26 mouse cellular contexts compared by ENCODE assay signal in genomic region chr17:15998771-15999170, GRCm38 (mm10).
DNase-seq lines count a peak whose midpoint lies in the region; ATAC-seq and TF ChIP-seq lines count a peak whose summit lies in the region.
"Had no signal": no experiment of that assay in that cellular context is flagged by ENCODE, and none has a peak within 500 bp of the region (broad histone marks: within the 10 kb centered on the region; RNA-seq: fewer than 3 reads in every experiment).

No protein-coding gene starts in this region.

- 92% methylated on average over 4 of the region's 4 CpGs for WGBS in lung, embryonic 14.5 days
- WGBS in lung, postnatal 0 days, result 85% methylated on average over 4 of the region's 4 CpGs

- H3K27ac ChIP-seq in lung, embryonic 14.5 days (ENCODE audit: low read depth), result no peak overlapping the region
- H3K27ac ChIP-seq in lung, postnatal 0 days (ENCODE audit: low read length), result no peak overlapping the region
- H3K27ac ChIP-seq: forebrain, embryonic 12.5 days; heart, embryonic 15.5 days; hindbrain, embryonic 15.5 days; limb, embryonic 10.5 days; macrophage; midbrain, embryonic 15.5 days; neural tube, embryonic 13.5 days had no signal

- ATAC-seq in lung, embryonic 14.5 days (ENCODE audit: insufficient read depth), result no peak
- no peak for ATAC-seq in lung, postnatal 0 days
- ATAC-seq: liver, postnatal 0 days; midbrain, embryonic 15.5 days had no signal

- H3K27me3 ChIP-seq in lung, embryonic 14.5 days (ENCODE audit: insufficient read depth, low read length), result no peaks in the 10 kb centered on the region
- H3K27me3 ChIP-seq in lung, postnatal 0 days (replicated peaks; ENCODE audit: insufficient read depth, low read length), result no peaks in the 10 kb centered on the region
- H3K27me3 ChIP-seq: CH12.LX; forebrain, embryonic 12.5 days; heart, embryonic 15.5 days; hindbrain, embryonic 15.5 days; midbrain, embryonic 15.5 days; neural tube, embryonic 13.5 days had no signal

- no peak overlapping the region for H3K9ac ChIP-seq in lung, embryonic 14.5 days
- no peak overlapping the region for H3K9ac ChIP-seq in lung, postnatal 0 days (replicated peaks; ENCODE audit: low read depth)
- H3K9ac ChIP-seq: forebrain, embryonic 12.5 days; heart, embryonic 15.5 days; hindbrain, embryonic 15.5 days; liver, postnatal 0 days; midbrain, embryonic 15.5 days; neural tube, embryonic 13.5 days had no signal

- peak; percentile 21 to 22 for DNase-seq in cerebellum, postnatal 10 days
- DNase-seq in cerebellum, adult 8-10 months, result no peak
- peak; percentile 17 for DNase-seq in lung, embryonic 14.5 days
- no peak for DNase-seq in lung, postnatal 0 days (ENCODE audit: low spot score)
- peak; percentile 15 for DNase-seq in adrenal gland, postnatal 10 days
- peak; percentile 51 for DNase-seq in gonadal fat pad, adult 2 months (ENCODE audit: low read depth)
- DNase-seq in testis, postnatal 14 days (ENCODE audit: low spot score), result no peak
- no peak for DNase-seq in left cerebral cortex, adult 18-20 months (ENCODE audit: low spot score in 2 of 2)
- DNase-seq: B cell, adult 2 months; cerebellum, adult 9-11 months; gastrocnemius, postnatal 10 days; kidney, adult 8-10 months; kidney, postnatal 10 days; liver, postnatal 0 days; retina, postnatal 1 day; thymus, postnatal 25 days had no signal

- TF ChIP-seq CTCF in lung, embryonic 14.5 days (IDR thresholded peaks at IDR 0.05; ENCODE audit: low read depth), result no peak
- no peak for TF ChIP-seq CTCF in lung, postnatal 0 days (IDR thresholded peaks at IDR 0.05)

- TF ChIP-seq EP300 in lung, postnatal 0 days (IDR thresholded peaks at IDR 0.05), result no peak

- H3K4me3 ChIP-seq in lung, embryonic 14.5 days (ENCODE audit: low read depth, low read length), result no peak overlapping the region
- H3K4me3 ChIP-seq in lung, postnatal 0 days (ENCODE audit: low read depth, low read length), result no peak overlapping the region
- H3K4me3 ChIP-seq: forebrain, embryonic 12.5 days; heart, embryonic 15.5 days; hindbrain, embryonic 15.5 days; limb, embryonic 10.5 days; midbrain, embryonic 15.5 days; neural tube, embryonic 13.5 days had no signal

- no peaks in the 10 kb centered on the region; the same call in 1 of the 2 replicates for H3K9me3 ChIP-seq in lung, embryonic 14.5 days (ENCODE audit: low read depth, low read length)
- no peaks in the 10 kb centered on the region for H3K9me3 ChIP-seq in lung, postnatal 0 days (ENCODE audit: low read length)
- H3K9me3 ChIP-seq: G1E; heart, embryonic 15.5 days; hindbrain, embryonic 15.5 days; limb, embryonic 10.5 days had no signal

- H3K4me1 ChIP-seq in lung, embryonic 14.5 days (ENCODE audit: insufficient read depth), result no peaks in the 10 kb centered on the region
- H3K4me1 ChIP-seq in lung, postnatal 0 days (ENCODE audit: insufficient read depth, low read depth, low read length), result no peaks in the 10 kb centered on the region

- H3K36me3 ChIP-seq in lung, embryonic 14.5 days (ENCODE audit: insufficient read depth), result no peaks in the 10 kb centered on the region
- no peaks in the 10 kb centered on the region for H3K36me3 ChIP-seq in lung, postnatal 0 days (ENCODE audit: insufficient read depth, low read length)
- H3K36me3 ChIP-seq: forebrain, embryonic 12.5 days; G1E; heart, embryonic 15.5 days; hindbrain, embryonic 15.5 days; limb, embryonic 10.5 days; midbrain, embryonic 15.5 days; neural tube, embryonic 13.5 days had no signal

- H3K4me2 ChIP-seq in lung, embryonic 14.5 days, result no peak overlapping the region
- no peak overlapping the region for H3K4me2 ChIP-seq in lung, postnatal 0 days (replicated peaks; ENCODE audit: low read depth, low read length)
- H3K4me2 ChIP-seq: forebrain, embryonic 12.5 days; heart, embryonic 15.5 days; hindbrain, embryonic 15.5 days; liver, embryonic 11.5 days; midbrain, embryonic 15.5 days; neural tube, embryonic 13.5 days had no signal

Comparison
In these comparisons a context has a peak if more than half of its experiments do, and no peak if none do; other contexts are left out.
1. DNase-seq: peak in cerebellum, postnatal 10 days (2 of 2), lung, embryonic 14.5 days (single experiment), adrenal gland, postnatal 10 days (single experiment) and gonadal fat pad, adult 2 months (single experiment); none in cerebellum, adult 8-10 months (single experiment), lung, postnatal 0 days (single experiment), testis, postnatal 14 days (single experiment) and left cerebral cortex, adult 18-20 months (0 of 2).